Mouse (Mus musculus) ovary, postnatal 10 days (tissue): ENCODE data around the gene Selenot.
"Not testable (repeated sequence)": the region's sequence is repeated elsewhere in the genome, so short reads cannot be mapped to it uniquely, and the experiment has no call there.

Experiments used
- DNase-seq: peaks from one replicate; pipeline ENCODE4 v3.0.0; 2022; ENCODE audit warnings: low spot score

Gene Selenot

GRCm38 (mm10) chr3:58576137-58577066 lies at the start of gene Selenot:
Selenot (plus strand) TSS chr3:58576636.
- peak; percentile 99 for DNase-seq

- DNase-seq = no peak
Observed at GRCm38 (mm10) chr3:58536573-58536972, 39.9 kb upstream of the Selenot start.

GRCm38 (mm10) chr3:58552001-58552811 lies 24.2 kb upstream of the Selenot start:
- DNase-seq = no peak

GRCm38 (mm10) chr3:58556649-58557048 lies 19.8 kb upstream of the Selenot start:
- DNase-seq = no peak

GRCm38 (mm10) chr3:58559887-58560286 lies 16.5 kb upstream of the Selenot start:
- DNase-seq = no peak

- no peak for DNase-seq
Observed at GRCm38 (mm10) chr3:58561437-58561836, 15.0 kb upstream of the Selenot start.

GRCm38 (mm10) chr3:58570821-58571220 lies 5.6 kb upstream of the Selenot start:
- DNase-seq = no peak

- peak; percentile 49 for DNase-seq
Observed at GRCm38 (mm10) chr3:58577067-58577503, 649 bp downstream of the Selenot start.

- DNase-seq = no peak
Observed at GRCm38 (mm10) chr3:58577506-58578050, 1.1 kb downstream of the Selenot start.

GRCm38 (mm10) chr3:58581530-58581929 lies 5.1 kb downstream of the Selenot start:
- DNase-seq = no peak

GRCm38 (mm10) chr3:58582297-58582696 lies 5.9 kb downstream of the Selenot start:
- DNase-seq = no peak

- no peak for DNase-seq
Observed at GRCm38 (mm10) chr3:58582788-58583426, 6.5 kb downstream of the Selenot start.

- not testable (repeated sequence) for DNase-seq
Observed at GRCm38 (mm10) chr3:58590544-58590943, 14.1 kb downstream of the Selenot start.

- DNase-seq = not testable (repeated sequence)
Observed at GRCm38 (mm10) chr3:58592666-58593065, 16.2 kb downstream of the Selenot start.

GRCm38 (mm10) chr3:58593623-58594022 lies 17.2 kb downstream of the Selenot start:
- no peak for DNase-seq

GRCm38 (mm10) chr3:58608506-58608905 lies 32.1 kb downstream of the Selenot start:
- DNase-seq = no peak

GRCm38 (mm10) chr3:58609985-58610384 lies 33.5 kb downstream of the Selenot start:
- no peak for DNase-seq

GRCm38 (mm10) chr3:58621066-58621465 lies 44.6 kb downstream of the Selenot start:
- no peak for DNase-seq

- DNase-seq = no peak
Observed at GRCm38 (mm10) chr3:58622665-58623394, 46.4 kb downstream of the Selenot start.

GRCm38 (mm10) chr3:58624981-58625380 lies 48.5 kb downstream of the Selenot start:
- no peak for DNase-seq

GRCm38 (mm10) chr3:58631693-58632092 lies 55.3 kb downstream of the Selenot start:
- no peak for DNase-seq
